Mouse (Mus musculus): ENCODE data around the gene Mrps18a. TPM values are rescaled to one million over a fixed set of nuclear protein-coding genes. Genes with fewer than 3 reads are reported as not detected.

Mrps18a gene
- total RNA-seq, 2 experiments from 2014 or later = 86.2 to 99.1 TPM

Other genes with a start within 250 kb of the Mrps18a start
- gene Vegfa, start 78.6 kb upstream of the Mrps18a start, total RNA-seq (2021) = 100 to 1,000 TPM in 1 of 2 experiments, 10 to 100 TPM in 1; 90.0 to 204 TPM
- gene Rsph9, start 33.2 kb downstream of the Mrps18a start, total RNA-seq (2021) = under 1 TPM; 0.47 to 0.57 TPM
- gene Mad2l1bp, start 42.6 kb downstream of the Mrps18a start, total RNA-seq (2021) = 10 to 100 TPM; 16.6 to 19.3 TPM
- 10 to 100 TPM; 41.0 to 41.4 TPM for gene Gtpbp2, start 50.0 kb downstream of the Mrps18a start, total RNA-seq (2021)
- gene Polh, start 91.7 kb downstream of the Mrps18a start, total RNA-seq (2021) = 10 to 100 TPM; 12.0 to 12.7 TPM
- 1 to 10 TPM; 9.0 to 9.6 TPM for gene Xpo5, start 91.8 kb downstream of the Mrps18a start, total RNA-seq (2021)
- 10 to 100 TPM; 15.0 to 15.1 TPM for gene Polr1c, start 137.1 kb downstream of the Mrps18a start, total RNA-seq (2021)
- gene Yipf3, start 137.1 kb downstream of the Mrps18a start, total RNA-seq (2021) = 10 to 100 TPM; 46.7 to 60.1 TPM
- gene Lrrc73, start 142.5 kb downstream of the Mrps18a start, total RNA-seq (2021) = under 1 TPM; 0.14 to 0.21 TPM
- 10 to 100 TPM; 32.1 to 48.1 TPM for gene Tjap1, start 172.0 kb downstream of the Mrps18a start, total RNA-seq (2021)
- gene Dlk2, start 186.4 kb downstream of the Mrps18a start, total RNA-seq (2021) = not detected
- 1 to 10 TPM; 1.9 to 2.9 TPM for gene Abcc10, start 217.4 kb downstream of the Mrps18a start, total RNA-seq (2021)

Data from gastrocnemius, adult 18-20 months (tissue).